Mouse (Mus musculus) MEL (cell line): ENCODE results near the gene Sidt2.

Experiments used
- CHD2 ChIP-seq: IDR thresholded peaks from 2 replicates; pipeline ENCODE4 v1.6.1; 2011; ENCODE audit warnings: low read length, improper control_type of control experiment
- MEF2A ChIP-seq: IDR thresholded peaks from 2 replicates; pipeline ENCODE4 v1.6.1; 2014; ENCODE audit warnings: low read depth, mild to moderate bottlenecking, inconsistent platforms, low read length, improper control_type of control experiment; ENCODE audit not compliant: poor library complexity, insufficient replicate concordance, severe bottlenecking; ENCODE audit errors: extremely low read depth
- MXI1 ChIP-seq: IDR thresholded peaks from 2 replicates; pipeline ENCODE4 v1.6.1; 2011; ENCODE audit warnings: mild to moderate bottlenecking, low read depth, low read length, improper control_type of control experiment
- POLR2A ChIP-seq, 2 experiments: IDR thresholded peaks; 2 replicates each; pipeline ENCODE4 v1.6.1; 2011 to 2012; ENCODE audit warnings: low read length in 2 of 2, mild to moderate bottlenecking in 2 of 2, control low read depth in 1 of 2, improper control_type of control experiment in 1 of 2, low read depth in 1 of 2, moderate library complexity in 1 of 2; ENCODE audit not compliant: control insufficient read depth in 1 of 2, insufficient read depth in 1 of 2, poor library complexity in 1 of 2
- POLR2AphosphoS2 ChIP-seq: IDR thresholded peaks from 2 replicates; pipeline ENCODE4 v1.6.1; 2011; ENCODE audit warnings: low read length, improper control_type of control experiment
- SMC3 ChIP-seq: IDR thresholded peaks from 2 replicates; pipeline ENCODE4 v1.6.1; 2011; ENCODE audit warnings: low read depth, low read length, improper control_type of control experiment
- USF2 ChIP-seq, 2 experiments: IDR thresholded peaks; 2 replicates each; pipeline ENCODE4 v1.6.1; 2011 to 2012; ENCODE audit warnings: improper control_type of control experiment in 2 of 2, low read length in 2 of 2, borderline replicate concordance in 1 of 2, inconsistent platforms in 1 of 2, low read depth in 1 of 2, mild to moderate bottlenecking in 1 of 2; ENCODE audit not compliant: insufficient read depth in 1 of 2

GRCm38 (mm10) chr9:45958023-45958670, 3.1 kb upstream of the Sidt2 start:
- no peak for TF ChIP-seq SMC3
- TF ChIP-seq USF2 (IDR thresholded peaks at IDR 0.05; ENCODE audit: borderline replicate concordance in 1 of 2, insufficient read depth in 1 of 2, low read depth in 1 of 2, low read length in 2 of 2), result no peak
- no peak for TF ChIP-seq POLR2A (IDR thresholded peaks at IDR 0.05; ENCODE audit: control insufficient read depth in 1 of 2, insufficient read depth in 1 of 2, low read depth in 1 of 2, low read length in 2 of 2, poor library complexity in 1 of 2)
- no peak for TF ChIP-seq MXI1
- no peak for TF ChIP-seq CHD2
- TF ChIP-seq POLR2AphosphoS2, result no peak
- TF ChIP-seq MEF2A, result no peak
